Mouse (Mus musculus): Measurements from ENCODE around the gene Vangl1.
A peak's percentile ranks its signal among the peaks of the same experiment; 100 is the strongest.
"Not testable (repeated sequence)": the region's sequence is repeated elsewhere in the genome, so short reads cannot be mapped to it uniquely, and the experiment has no call there.

Vangl1 gene

GRCm38 (mm10) chr3:102203781-102204721, at the start of gene Vangl1:
TSS of gene Vangl1 (minus strand) at chr3:102204693.
- ATAC-seq (ENCODE audit: insufficient number of reproducible peaks, low FRiP score, low TSS enrichment), result no peak

GRCm38 (mm10) chr3:102253554-102253953, 49.1 kb upstream of the Vangl1 start:
- ATAC-seq (ENCODE audit: insufficient number of reproducible peaks, low FRiP score, low TSS enrichment), result no peak

GRCm38 (mm10) chr3:102252927-102253326, 48.4 kb upstream of the Vangl1 start:
- ATAC-seq (ENCODE audit: insufficient number of reproducible peaks, low FRiP score, low TSS enrichment), result 0 out of 2 replicates have a peak, but pooled peaks have one; percentile 13

- ATAC-seq (ENCODE audit: insufficient number of reproducible peaks, low FRiP score, low TSS enrichment), result no peak
Observed at GRCm38 (mm10) chr3:102250873-102251272, 46.4 kb upstream of the Vangl1 start.

- no peak for ATAC-seq (ENCODE audit: insufficient number of reproducible peaks, low FRiP score, low TSS enrichment)
Observed at GRCm38 (mm10) chr3:102249401-102249991, 45.0 kb upstream of the Vangl1 start.

- ATAC-seq (ENCODE audit: insufficient number of reproducible peaks, low FRiP score, low TSS enrichment), result no peak
Observed at GRCm38 (mm10) chr3:102244601-102245000, 40.1 kb upstream of the Vangl1 start.

- ATAC-seq (ENCODE audit: insufficient number of reproducible peaks, low FRiP score, low TSS enrichment), result 0 out of 2 replicates have a peak, but pooled peaks have one; percentile 67
Observed at GRCm38 (mm10) chr3:102242854-102243253, 38.4 kb upstream of the Vangl1 start.

GRCm38 (mm10) chr3:102231418-102232134, 27.1 kb upstream of the Vangl1 start:
- no peak for ATAC-seq (ENCODE audit: insufficient number of reproducible peaks, low FRiP score, low TSS enrichment)

- ATAC-seq (ENCODE audit: insufficient number of reproducible peaks, low FRiP score, low TSS enrichment), result no peak
Observed at GRCm38 (mm10) chr3:102222756-102223155, 18.3 kb upstream of the Vangl1 start.

GRCm38 (mm10) chr3:102218301-102218700, 13.8 kb upstream of the Vangl1 start:
- no peak for ATAC-seq (ENCODE audit: insufficient number of reproducible peaks, low FRiP score, low TSS enrichment)

GRCm38 (mm10) chr3:102214736-102215135, 10.2 kb upstream of the Vangl1 start:
- ATAC-seq (ENCODE audit: insufficient number of reproducible peaks, low FRiP score, low TSS enrichment), result no peak

- ATAC-seq (ENCODE audit: insufficient number of reproducible peaks, low FRiP score, low TSS enrichment), result no peak
Observed at GRCm38 (mm10) chr3:102214299-102214698, 9.8 kb upstream of the Vangl1 start.

- no peak for ATAC-seq (ENCODE audit: insufficient number of reproducible peaks, low FRiP score, low TSS enrichment)
Observed at GRCm38 (mm10) chr3:102212896-102213295, 8.4 kb upstream of the Vangl1 start.

GRCm38 (mm10) chr3:102212336-102212735, 7.8 kb upstream of the Vangl1 start:
- ATAC-seq (ENCODE audit: insufficient number of reproducible peaks, low FRiP score, low TSS enrichment), result no peak

- no peak for ATAC-seq (ENCODE audit: insufficient number of reproducible peaks, low FRiP score, low TSS enrichment)
Observed at GRCm38 (mm10) chr3:102211340-102211739, 6.8 kb upstream of the Vangl1 start.

- ATAC-seq (ENCODE audit: insufficient number of reproducible peaks, low FRiP score, low TSS enrichment), result 0 out of 2 replicates have a peak, but pooled peaks have one; percentile 33
Observed at GRCm38 (mm10) chr3:102210775-102211174, 6.3 kb upstream of the Vangl1 start.

- ATAC-seq (ENCODE audit: insufficient number of reproducible peaks, low FRiP score, low TSS enrichment), result no peak
Observed at GRCm38 (mm10) chr3:102208861-102209260, 4.4 kb upstream of the Vangl1 start.

GRCm38 (mm10) chr3:102205458-102205830, 951 bp upstream of the Vangl1 start:
- no peak for ATAC-seq (ENCODE audit: insufficient number of reproducible peaks, low FRiP score, low TSS enrichment)

- not testable (repeated sequence) for ATAC-seq (ENCODE audit: insufficient number of reproducible peaks, low FRiP score, low TSS enrichment)
Observed at GRCm38 (mm10) chr3:102204734-102205457, 403 bp upstream of the Vangl1 start.

- ATAC-seq (ENCODE audit: insufficient number of reproducible peaks, low FRiP score, low TSS enrichment), result no peak
Observed at GRCm38 (mm10) chr3:102203131-102203530, 1.4 kb downstream of the Vangl1 start.
